Mouse (Mus musculus) forebrain, embryonic 11.5 days (tissue): ENCODE results near the gene Itsn1. TPM values are rescaled to one million over a fixed set of nuclear protein-coding genes. Genes with fewer than 3 reads are reported as not detected.

Experiments
- ATAC-seq: fragments of 200-750 bp; cut with Nextera tagmentation; replicated peaks from 2 replicates; pipeline ENCODE4 v1.8.0; 2017; ENCODE audit warnings: moderate TSS enrichment; ENCODE audit not compliant: low FRiP score
- DNase-seq: peaks from one replicate; pipeline ENCODE4 v3.0.0-alpha.2; 2017; ENCODE audit warnings: low spot score
- H3K27ac ChIP-seq: fragments of 300-500 bp; sonication (generic); 2 replicates; pipeline ENCODE4 v1.5.1; 2014; ENCODE audit warnings: low read depth, low read length
- H3K27me3 ChIP-seq: fragments of 300-500 bp; sonication (generic); 2 replicates; pipeline ENCODE4 v1.6.1; 2014; ENCODE audit warnings: mild to moderate bottlenecking, low read length, mixed read lengths; ENCODE audit not compliant: control insufficient read depth, insufficient read depth
- H3K36me3 ChIP-seq: fragments of 300-500 bp; sonication (generic); 2 replicates; pipeline ENCODE4 v1.6.1; 2014; ENCODE audit warnings: mild to moderate bottlenecking, low read length, moderate library complexity, mixed read lengths; ENCODE audit not compliant: control insufficient read depth, insufficient read depth
- H3K4me1 ChIP-seq: fragments of 300-500 bp; sonication (generic); replicated peaks from 2 replicates; pipeline ENCODE4 v1.6.1; 2014; ENCODE audit warnings: low read length, mixed read lengths; ENCODE audit not compliant: control insufficient read depth, insufficient read depth
- H3K4me2 ChIP-seq: fragments of 300-500 bp; sonication (generic); 2 replicates; pipeline ENCODE4 v1.6.1; 2014; ENCODE audit warnings: low read depth, mild to moderate bottlenecking, low read length, moderate library complexity, mixed read lengths; ENCODE audit not compliant: severe bottlenecking
- H3K4me3 ChIP-seq: fragments of 300-500 bp; sonication (generic); 2 replicates; pipeline ENCODE4 v1.5.1; 2014; ENCODE audit warnings: low read depth, low read length
- H3K9ac ChIP-seq: fragments of 300-500 bp; sonication (generic); 2 replicates; pipeline ENCODE4 v1.6.1; 2014; ENCODE audit warnings: low read length
- H3K9me3 ChIP-seq: fragments of 300-500 bp; sonication (generic); 2 replicates; pipeline ENCODE4 v1.6.1; 2016; ENCODE audit warnings: low read length, mixed read lengths; ENCODE audit not compliant: control insufficient read depth
- WGBS: fragments of 180-500 bp; shearing (Covaris S2); extraction: QIAGEN DNeasy Blood & Tissue Kit; methylation state at CpG from one replicate; pipeline ENCODE4 v1.1.7; 2014; 5-methylcytosine and 5-hydroxymethylcytosine counted together
- polyA plus RNA-seq: library from polyadenylated mRNA; unstranded; fragments of >200 nt; fragmentation: Nextera tagmentation; extraction: Ambion mirVana; gene quantifications from 2 replicates; pipeline ENCODE4 v1.2.1, GENCODE M21; 2014

Gene Itsn1
- polyA plus RNA-seq, 1 experiment from 2014 or later: 55.2 TPM

GRCm38 (mm10) chr16:91935726-91936125, 206.6 kb downstream of the Itsn1 start:
- no peaks in the 10 kb centered on the region for H3K9me3 ChIP-seq
- H3K4me1 ChIP-seq: no peaks in the 10 kb centered on the region
- 68% methylated on average over 8 of the region's 8 CpGs for WGBS
- no peaks in the 10 kb centered on the region for H3K36me3 ChIP-seq
- H3K4me3 ChIP-seq: no peak overlapping the region
- no peak overlapping the region for H3K4me2 ChIP-seq
- no peaks in the 10 kb centered on the region; the same call in 1 of the 2 replicates for H3K27me3 ChIP-seq
- H3K27ac ChIP-seq: no peak overlapping the region
- ATAC-seq: no peak
- peak; percentile 48 for DNase-seq
- H3K9ac ChIP-seq: no peak overlapping the region

- H3K9me3 ChIP-seq: no peaks in the 10 kb centered on the region
- H3K27ac ChIP-seq: no peak overlapping the region
- H3K4me3 ChIP-seq: no peak overlapping the region
- no peak overlapping the region for H3K4me2 ChIP-seq
- DNase-seq (peak; percentile 94), ATAC-seq (peak; percentile 40)
- WGBS: 52% methylated on average over 10 of the region's 10 CpGs
- no peak overlapping the region for H3K9ac ChIP-seq
- H3K4me1 ChIP-seq: no peaks in the 10 kb centered on the region
- no peaks in the 10 kb centered on the region for H3K36me3 ChIP-seq
- H3K27me3 ChIP-seq: no peaks in the 10 kb centered on the region; the same call in 1 of the 2 replicates
Measured at GRCm38 (mm10) chr16:91936340-91937030, 207.4 kb downstream of the Itsn1 start.

GRCm38 (mm10) chr16:91937281-91937680, 208.2 kb downstream of the Itsn1 start:
- no peaks in the 10 kb centered on the region for H3K36me3 ChIP-seq
- ATAC-seq (no peak), DNase-seq (no peak)
- no peaks in the 10 kb centered on the region for H3K4me1 ChIP-seq
- H3K4me2 ChIP-seq: no peak overlapping the region
- WGBS: 92% methylated on average over 11 of the region's 11 CpGs
- H3K27ac ChIP-seq: no peak overlapping the region
- H3K4me3 ChIP-seq: no peak overlapping the region
- H3K9ac ChIP-seq: no peak overlapping the region
- no peaks in the 10 kb centered on the region; the same call in 1 of the 2 replicates for H3K27me3 ChIP-seq
- no peaks in the 10 kb centered on the region for H3K9me3 ChIP-seq

GRCm38 (mm10) chr16:91938141-91938540, 209.1 kb downstream of the Itsn1 start:
- H3K4me1 ChIP-seq: no peaks in the 10 kb centered on the region
- no peaks in the 10 kb centered on the region; the same call in 1 of the 2 replicates for H3K27me3 ChIP-seq
- H3K4me3 ChIP-seq: no peak overlapping the region
- no peak overlapping the region for H3K27ac ChIP-seq
- H3K9ac ChIP-seq: no peak overlapping the region
- ATAC-seq (no peak), DNase-seq (no peak)
- no peaks in the 10 kb centered on the region for H3K9me3 ChIP-seq
- WGBS: 88% methylated on average over 5 of the region's 5 CpGs
- H3K4me2 ChIP-seq: no peak overlapping the region
- H3K36me3 ChIP-seq: no peaks in the 10 kb centered on the region

- Histone ChIP-seq H3K27ac (no peak overlapping the region), H3K4me1 (no peaks in the 10 kb centered on the region), H3K4me2 (no peak overlapping the region), H3K36me3 (no peaks in the 10 kb centered on the region), H3K9ac (no peak overlapping the region), H3K27me3 (no peaks in the 10 kb centered on the region; the same call in 1 of the 2 replicates), H3K4me3 (no peak overlapping the region), H3K9me3 (no peaks in the 10 kb centered on the region)
- ATAC-seq (no peak), DNase-seq (no peak)
- WGBS: 86% methylated on average over 6 of the region's 6 CpGs
Measured at GRCm38 (mm10) chr16:91940726-91941125, 211.6 kb downstream of the Itsn1 start.

GRCm38 (mm10) chr16:91942201-91942600, 213.1 kb downstream of the Itsn1 start:
- DNase-seq: peak; percentile 30
- ATAC-seq: no peak
- H3K4me3 ChIP-seq: no peak overlapping the region
- no peaks in the 10 kb centered on the region for H3K27me3 ChIP-seq
- 87% methylated on average over 14 of the region's 14 CpGs for WGBS
- no peak overlapping the region for H3K9ac ChIP-seq
- H3K36me3 ChIP-seq: no peaks in the 10 kb centered on the region
- no peaks in the 10 kb centered on the region for H3K4me1 ChIP-seq
- H3K9me3 ChIP-seq: no peaks in the 10 kb centered on the region; the same call in 1 of the 2 replicates
- no peak overlapping the region for H3K27ac ChIP-seq
- no peak overlapping the region for H3K4me2 ChIP-seq

GRCm38 (mm10) chr16:91946261-91946660, 217.2 kb downstream of the Itsn1 start:
- no peak overlapping the region for H3K4me2 ChIP-seq
- ATAC-seq (no peak), DNase-seq (no peak)
- no peak overlapping the region for H3K4me3 ChIP-seq
- H3K4me1 ChIP-seq: no peaks in the 10 kb centered on the region
- WGBS: 91% methylated on average over 10 of the region's 10 CpGs
- no peak overlapping the region for H3K9ac ChIP-seq
- H3K36me3 ChIP-seq: no peaks in the 10 kb centered on the region
- no peaks in the 10 kb centered on the region for H3K27me3 ChIP-seq
- no peak overlapping the region for H3K27ac ChIP-seq
- no peaks in the 10 kb centered on the region; the same call in 1 of the 2 replicates for H3K9me3 ChIP-seq

GRCm38 (mm10) chr16:91947093-91947492, 218.0 kb downstream of the Itsn1 start:
- Histone ChIP-seq H3K4me1 (no peaks in the 10 kb centered on the region), H3K27ac (no peak overlapping the region), H3K36me3 (no peaks in the 10 kb centered on the region), H3K27me3 (no peaks in the 10 kb centered on the region), H3K9me3 (no peaks in the 10 kb centered on the region; the same call in 1 of the 2 replicates), H3K4me3 (no peak overlapping the region), H3K4me2 (no peak overlapping the region), H3K9ac (no peak overlapping the region)
- ATAC-seq (no peak), DNase-seq (no peak)
- 74% methylated on average over 11 of the region's 11 CpGs for WGBS

GRCm38 (mm10) chr16:91953967-91954366, 224.9 kb downstream of the Itsn1 start:
- DNase-seq (no peak), ATAC-seq (no peak)
- no peaks in the 10 kb centered on the region for H3K27me3 ChIP-seq
- H3K4me1 ChIP-seq: no peaks in the 10 kb centered on the region
- H3K27ac ChIP-seq: no peak overlapping the region
- H3K36me3 ChIP-seq: no peaks in the 10 kb centered on the region
- no peak overlapping the region for H3K9ac ChIP-seq
- WGBS: 87% methylated on average over 4 of the region's 4 CpGs
- no peak overlapping the region for H3K4me2 ChIP-seq
- no peaks in the 10 kb centered on the region; the same call in 1 of the 2 replicates for H3K9me3 ChIP-seq
- no peak overlapping the region for H3K4me3 ChIP-seq
